Mouse (Mus musculus) liver, embryonic 16.5 days (tissue): Measurements from ENCODE around the gene Scd2. TPM values are rescaled to one million over a fixed set of nuclear protein-coding genes. Genes with fewer than 3 reads are reported as not detected.
A peak's percentile ranks its signal among the peaks of the same experiment; 100 is the strongest.

ENCODE experiments used
- ATAC-seq: fragments of 200-750 bp; cut with Nextera tagmentation; 2 replicates; pipeline ENCODE4 v1.8.0; 2017; ENCODE audit warnings: low read depth, mild to moderate bottlenecking, moderate number of reproducible peaks, moderate library complexity
- H3K27ac ChIP-seq: fragments of 300-500 bp; sonication (generic); 2 replicates; pipeline ENCODE4 v1.5.1; 2014; ENCODE audit warnings: mild to moderate bottlenecking, low read length
- H3K27me3 ChIP-seq: fragments of 300-500 bp; sonication (generic); 2 replicates; pipeline ENCODE4 v1.6.1; 2014; ENCODE audit warnings: low read depth, low read length, mixed read lengths; ENCODE audit not compliant: control insufficient read depth, insufficient read depth
- H3K36me3 ChIP-seq: fragments of 300-500 bp; sonication (generic); 2 replicates; pipeline ENCODE4 v1.6.1; 2014; ENCODE audit warnings: mild to moderate bottlenecking; ENCODE audit not compliant: control insufficient read depth, insufficient read depth
- H3K4me1 ChIP-seq: fragments of 300-500 bp; sonication (generic); 2 replicates; pipeline ENCODE4 v1.6.1; 2014; ENCODE audit warnings: low read depth, low read length, mixed read lengths; ENCODE audit not compliant: control insufficient read depth
- H3K4me2 ChIP-seq: fragments of 300-500 bp; sonication (generic); 2 replicates; pipeline ENCODE4 v1.6.1; 2014; ENCODE audit warnings: low read depth, low read length, mixed read lengths
- H3K4me3 ChIP-seq: fragments of 300-500 bp; sonication (generic); 2 replicates; pipeline ENCODE4 v1.5.1; 2014; ENCODE audit warnings: low read depth, mild to moderate bottlenecking, low read length
- H3K9ac ChIP-seq: fragments of 300-500 bp; sonication (generic); 2 replicates; pipeline ENCODE4 v1.6.1; 2014; ENCODE audit warnings: low read depth, low read length
- H3K9me3 ChIP-seq: fragments of 300-500 bp; sonication (generic); replicated peaks from 2 replicates; pipeline ENCODE4 v1.6.1; 2016; ENCODE audit warnings: low read length; ENCODE audit not compliant: control insufficient read depth
- WGBS: fragments of 180-500 bp; shearing (Covaris S2); extraction: QIAGEN DNeasy Blood & Tissue Kit; methylation state at CpG from one replicate; pipeline ENCODE4 v1.1.7; 2014; ENCODE audit not compliant: insufficient replicate concordance; 5-methylcytosine and 5-hydroxymethylcytosine counted together
- polyA plus RNA-seq: library from polyadenylated mRNA; unstranded; fragments of >200 nt; fragmentation: Nextera tagmentation; extraction: Ambion mirVana; gene quantifications from 2 replicates; pipeline ENCODE4 v1.2.1, GENCODE M21; 2015

The Scd2 gene
- polyA plus RNA-seq, 1 experiment from 2014 or later = 147 TPM

DNA sequence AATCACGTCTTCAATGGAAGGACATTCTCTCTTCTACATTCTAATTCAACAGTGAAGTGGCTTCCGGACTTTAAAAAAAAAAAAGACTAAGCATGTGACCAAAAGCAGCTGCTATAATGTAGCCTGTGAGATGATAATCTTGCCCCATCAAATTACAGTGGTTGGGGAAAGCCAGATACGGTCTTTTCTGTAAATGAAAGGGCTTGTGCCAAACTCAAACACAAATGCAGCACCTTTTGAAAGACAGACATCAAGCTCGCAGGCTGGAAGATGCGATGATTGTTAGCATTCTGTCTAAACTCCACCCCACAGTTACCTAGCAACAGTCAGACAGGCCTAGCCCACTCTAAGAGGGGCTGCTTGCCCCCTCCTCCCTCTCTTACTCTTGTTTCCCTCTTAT lies 17.3 kb downstream of the Scd2 start:
- Histone ChIP-seq H3K27me3 (no peaks in the 10 kb centered on the region), H3K4me2 (no peak overlapping the region), H3K4me1 (peaks cover 23% of the 10 kb centered on the region), H3K27ac (no peak overlapping the region), H3K4me3 (no peak overlapping the region), H3K9me3 (no peaks in the 10 kb centered on the region), H3K9ac (no peak overlapping the region), H3K36me3 (peaks cover 9% of the 10 kb centered on the region)
- no peak for ATAC-seq
- 61% methylated on average over 5 of the region's 5 CpGs for WGBS

- no peaks in the 10 kb centered on the region for H3K9me3 ChIP-seq
- no peak overlapping the region for H3K4me2 ChIP-seq
- no peak overlapping the region for H3K9ac ChIP-seq
- H3K4me3 ChIP-seq = no peak overlapping the region
- no peak for ATAC-seq
- WGBS = 78% methylated on average over 8 of the region's 8 CpGs
- H3K27ac ChIP-seq = no peak overlapping the region
- H3K36me3 ChIP-seq = peaks cover 4% of the 10 kb centered on the region
- no peaks in the 10 kb centered on the region for H3K27me3 ChIP-seq
- H3K4me1 ChIP-seq = peaks cover 23% of the 10 kb centered on the region
These were observed 18.0 kb downstream of the Scd2 start for GRCm38 (mm10) chr19:44311306-44312006.

DNA sequence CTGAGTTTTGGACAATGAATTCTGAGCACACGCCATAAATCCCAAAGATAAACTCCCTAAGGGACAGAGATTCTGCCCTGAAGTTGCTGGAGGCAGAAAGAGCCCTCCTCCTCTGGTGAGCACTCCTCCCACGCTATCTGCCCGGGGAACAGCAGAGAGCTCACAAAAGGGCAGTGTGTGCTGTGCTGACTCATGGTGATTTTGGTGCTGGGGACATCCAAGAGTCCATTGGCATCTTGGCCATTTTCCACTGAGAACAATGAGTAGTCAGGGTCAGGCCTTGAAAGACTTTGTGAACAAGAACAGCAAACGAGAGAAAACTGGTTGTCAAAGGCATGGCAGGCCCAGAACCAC lies 18.5 kb downstream of the Scd2 start:
- WGBS = 48% methylated on average over 4 of the region's 4 CpGs
- no peak overlapping the region for H3K27ac ChIP-seq
- H3K36me3 ChIP-seq = peaks cover 2% of the 10 kb centered on the region; the same call in 1 of the 2 replicates
- H3K4me1 ChIP-seq = peaks cover 23% of the 10 kb centered on the region
- ATAC-seq = no peak
- no peak overlapping the region for H3K9ac ChIP-seq
- no peak overlapping the region for H3K4me2 ChIP-seq
- no peak overlapping the region for H3K4me3 ChIP-seq
- no peaks in the 10 kb centered on the region for H3K27me3 ChIP-seq
- no peaks in the 10 kb centered on the region for H3K9me3 ChIP-seq

DNA sequence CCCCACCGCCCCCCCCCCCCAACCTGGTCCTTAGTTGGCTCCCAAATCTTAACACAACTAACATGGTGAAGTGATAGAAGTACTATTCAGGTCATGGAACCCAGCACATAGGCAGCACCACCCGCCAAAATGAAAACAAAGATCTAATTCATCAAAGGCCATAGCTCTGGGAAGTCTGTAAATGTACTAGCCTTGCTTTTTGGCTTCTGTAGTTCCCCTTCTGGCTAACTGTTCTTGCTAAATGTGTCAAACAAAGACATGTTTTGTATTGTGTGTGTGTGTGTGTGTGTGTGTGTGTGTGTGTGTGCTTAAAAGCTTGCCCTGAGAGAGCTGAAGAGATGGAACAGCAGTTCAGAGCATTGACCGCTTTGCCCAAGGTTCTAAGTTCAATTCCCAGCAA lies 19.6 kb downstream of the Scd2 start:
- H3K4me1 ChIP-seq = peaks cover 23% of the 10 kb centered on the region
- H3K27me3 ChIP-seq = no peaks in the 10 kb centered on the region
- H3K27ac ChIP-seq = no peak overlapping the region
- no peak overlapping the region for H3K4me2 ChIP-seq
- no peak for ATAC-seq
- WGBS = 67% methylated on average over 3 of the region's 3 CpGs
- H3K36me3 ChIP-seq = no peaks in the 10 kb centered on the region
- H3K4me3 ChIP-seq = no peak overlapping the region
- no peaks in the 10 kb centered on the region for H3K9me3 ChIP-seq
- H3K9ac ChIP-seq = no peak overlapping the region

DNA sequence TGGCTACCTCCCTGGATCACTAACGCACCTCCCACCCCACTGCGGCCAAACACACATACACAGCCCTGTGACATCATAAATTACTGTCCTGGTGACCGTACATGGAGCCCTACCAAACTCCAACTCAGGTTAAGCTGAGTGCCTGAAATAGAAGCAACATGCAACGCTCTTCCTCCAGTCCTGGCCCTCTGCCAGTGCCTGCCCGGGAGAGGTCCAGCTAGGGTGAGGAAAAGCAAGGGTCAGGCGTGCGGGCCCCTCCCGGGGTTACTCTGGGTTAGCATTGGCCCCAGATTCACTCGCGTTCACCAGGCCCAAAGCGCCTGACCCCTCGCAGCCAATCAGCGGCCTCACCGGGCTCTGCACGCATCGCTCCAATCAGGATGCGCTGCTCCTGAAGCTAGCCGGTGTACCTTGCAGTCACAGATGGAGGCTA lies 20.9 kb downstream of the Scd2 start:
- WGBS = 3% methylated on average over 18 of the region's 18 CpGs
- Histone ChIP-seq H3K4me1 (peaks cover 23% of the 10 kb centered on the region), H3K27ac (peak overlapping the region; percentile 71), H3K9ac (peak overlapping the region; percentile 28; the same call in 1 of the 2 replicates), H3K27me3 (no peaks in the 10 kb centered on the region), H3K9me3 (no peaks in the 10 kb centered on the region), H3K4me3 (peak overlapping the region; percentile 58), H3K4me2 (peak overlapping the region; percentile 82), H3K36me3 (no peaks in the 10 kb centered on the region)
- ATAC-seq = peak; percentile 95

GRCm38 (mm10) chr19:44314871-44315414 lies 21.5 kb downstream of the Scd2 start:
- H3K9ac ChIP-seq = peak overlapping the region; percentile 28; the same call in 1 of the 2 replicates
- H3K9me3 ChIP-seq = no peaks in the 10 kb centered on the region
- peak overlapping the region; percentile 58 for H3K4me3 ChIP-seq
- peaks cover 23% of the 10 kb centered on the region for H3K4me1 ChIP-seq
- H3K4me2 ChIP-seq = peak overlapping the region; percentile 82
- ATAC-seq = peak; percentile 33; the same call in 1 of the 2 replicates
- H3K27ac ChIP-seq = peak overlapping the region; percentile 71
- no peaks in the 10 kb centered on the region for H3K27me3 ChIP-seq
- no peaks in the 10 kb centered on the region for H3K36me3 ChIP-seq
- WGBS = 3% methylated on average over 11 of the region's 11 CpGs

GRCm38 (mm10) chr19:44316752-44317315 lies 23.4 kb downstream of the Scd2 start:
- Histone ChIP-seq H3K9ac (no peak overlapping the region), H3K36me3 (no peaks in the 10 kb centered on the region), H3K4me2 (no peak overlapping the region), H3K27ac (no peak overlapping the region), H3K9me3 (no peaks in the 10 kb centered on the region), H3K4me1 (peaks cover 15% of the 10 kb centered on the region), H3K4me3 (no peak overlapping the region), H3K27me3 (no peaks in the 10 kb centered on the region)
- ATAC-seq = no peak
- WGBS = 66% methylated on average over 5 of the region's 5 CpGs

DNA sequence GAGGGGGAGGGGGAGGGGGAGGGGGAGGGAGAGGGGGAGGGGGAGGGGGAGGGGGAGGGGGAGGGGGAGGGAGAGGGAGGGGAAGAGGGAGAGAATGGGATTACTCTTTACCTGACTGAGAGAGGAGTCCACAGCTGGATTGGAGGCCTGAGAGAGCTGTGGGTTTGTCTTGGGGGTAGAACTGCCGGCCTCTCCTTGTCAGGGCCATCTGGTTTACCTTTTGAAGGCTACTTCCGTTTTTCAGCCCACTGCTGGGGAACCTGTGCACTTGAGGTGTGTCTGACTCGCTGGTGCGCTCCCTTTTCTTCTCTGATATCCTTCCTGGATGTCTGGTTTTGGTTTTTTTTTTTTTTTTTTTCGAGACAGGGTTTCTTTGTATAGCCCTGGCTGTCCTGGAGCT lies 23.9 kb downstream of the Scd2 start:
- 60% methylated on average over 5 of the region's 5 CpGs for WGBS
- Histone ChIP-seq H3K27ac (no peak overlapping the region), H3K4me2 (no peak overlapping the region), H3K4me1 (peaks cover 11% of the 10 kb centered on the region), H3K4me3 (no peak overlapping the region), H3K36me3 (no peaks in the 10 kb centered on the region), H3K9ac (no peak overlapping the region), H3K27me3 (no peaks in the 10 kb centered on the region), H3K9me3 (no peaks in the 10 kb centered on the region)
- no peak for ATAC-seq

GRCm38 (mm10) chr19:44318545-44318944 lies 25.1 kb downstream of the Scd2 start:
- H3K4me3 ChIP-seq = no peak overlapping the region
- H3K27me3 ChIP-seq = no peaks in the 10 kb centered on the region
- H3K4me2 ChIP-seq = no peak overlapping the region
- no peaks in the 10 kb centered on the region for H3K9me3 ChIP-seq
- no peaks in the 10 kb centered on the region for H3K36me3 ChIP-seq
- H3K9ac ChIP-seq = no peak overlapping the region
- no peak for ATAC-seq
- peaks cover 11% of the 10 kb centered on the region for H3K4me1 ChIP-seq
- no peak overlapping the region for H3K27ac ChIP-seq
